Mouse (Mus musculus) left cerebral cortex, adult 11 months (tissue): ENCODE data around the gene Mapk8ip1.

Source experiments
- DNase-seq: peaks from one replicate; pipeline ENCODE4 v3.0.0; 2022; ENCODE audit warnings: low spot score

Mapk8ip1 gene

DNA sequence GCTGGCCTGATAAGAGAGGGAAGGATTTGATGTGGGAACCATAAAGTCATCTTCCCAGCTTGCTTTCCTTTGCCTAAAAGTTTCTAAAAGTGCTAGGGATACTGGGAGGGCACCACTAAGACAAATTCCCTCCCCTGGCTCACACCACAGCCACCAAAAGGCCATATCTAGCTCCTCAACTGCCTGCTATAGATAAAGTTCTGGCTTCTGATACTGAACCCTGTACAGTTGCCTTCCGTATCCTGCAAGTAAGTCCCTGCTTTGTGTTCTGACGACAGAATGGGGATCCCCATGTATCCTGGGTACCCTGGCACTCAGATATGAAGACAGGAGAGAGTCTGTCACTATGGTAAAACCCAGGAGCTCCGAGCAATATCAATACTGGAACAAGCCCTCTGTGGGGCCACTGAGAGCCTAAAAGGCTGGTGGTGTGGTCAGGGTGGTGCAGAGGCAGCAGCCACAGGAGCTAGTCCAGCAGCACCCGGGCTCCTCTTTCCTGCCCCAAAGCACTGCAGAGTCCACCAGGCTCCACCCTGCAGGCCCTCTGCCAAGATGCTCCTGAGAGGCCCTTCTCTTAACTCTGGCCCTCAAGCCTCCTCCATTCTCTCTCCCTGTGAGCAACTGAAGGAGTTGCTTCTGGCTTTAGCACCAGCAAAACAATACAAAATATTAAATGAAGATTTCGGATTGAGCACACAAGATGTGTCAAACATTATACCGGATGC, 10.7 kb downstream of the Mapk8ip1 start:
- no peak for DNase-seq

DNA sequence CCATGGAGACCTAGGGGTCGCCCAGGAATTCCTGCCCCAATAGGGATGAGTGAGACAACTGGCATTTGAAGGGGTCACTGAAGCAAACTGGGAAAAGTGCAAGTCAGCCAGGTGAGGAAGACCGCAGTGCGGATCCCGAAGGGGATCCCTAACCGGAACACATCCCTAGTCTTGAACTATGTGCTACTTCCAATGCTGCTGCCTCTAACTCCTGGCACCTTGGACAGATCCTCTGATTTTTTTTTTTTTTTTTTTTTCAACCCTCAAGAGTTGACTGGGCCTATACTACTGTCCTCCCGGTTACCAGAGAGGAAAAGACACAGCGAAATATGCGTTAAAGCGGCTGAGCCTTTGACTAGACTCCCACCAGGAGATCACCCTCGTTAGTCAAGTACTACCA, 11.4 kb downstream of the Mapk8ip1 start:
- DNase-seq = no peak

DNA sequence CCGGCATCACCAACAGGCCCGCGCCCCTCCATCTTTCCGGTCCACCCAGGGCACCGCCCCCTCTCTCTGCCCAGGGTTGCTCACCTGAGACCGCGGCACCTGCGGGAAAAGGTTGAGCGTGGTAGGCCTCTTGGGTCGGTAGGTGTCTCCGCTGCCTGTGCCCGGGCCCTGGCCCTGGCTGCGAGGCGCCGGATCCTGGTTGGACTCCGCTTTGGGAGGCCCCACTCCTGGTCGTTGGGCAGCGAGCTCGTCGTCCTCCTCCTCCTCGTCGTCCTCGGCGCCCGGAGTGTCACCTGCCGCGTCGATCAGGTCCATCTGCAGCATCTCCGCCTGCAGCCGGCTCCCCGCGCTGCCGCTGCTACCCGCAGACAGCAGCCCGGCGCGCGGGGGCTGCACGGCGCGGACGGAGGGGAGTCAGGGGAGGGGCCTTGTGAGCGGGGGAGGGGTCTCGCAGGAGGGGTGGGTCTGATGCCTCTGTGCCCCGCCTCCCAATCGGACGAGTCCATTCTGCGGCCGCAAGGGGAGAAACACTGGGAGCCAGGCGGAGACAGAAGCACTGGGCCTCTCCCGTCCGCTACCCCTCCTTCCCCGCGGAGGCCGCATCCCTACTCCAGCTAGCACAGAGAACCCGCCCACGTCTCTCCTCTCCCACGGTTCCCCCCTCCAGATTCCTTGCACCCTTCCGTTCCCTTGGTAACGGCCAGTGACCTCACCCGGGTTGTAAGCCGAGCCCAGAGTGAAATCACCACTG, 12.0 kb downstream of the Mapk8ip1 start:
- peak; percentile 95 for DNase-seq

DNA sequence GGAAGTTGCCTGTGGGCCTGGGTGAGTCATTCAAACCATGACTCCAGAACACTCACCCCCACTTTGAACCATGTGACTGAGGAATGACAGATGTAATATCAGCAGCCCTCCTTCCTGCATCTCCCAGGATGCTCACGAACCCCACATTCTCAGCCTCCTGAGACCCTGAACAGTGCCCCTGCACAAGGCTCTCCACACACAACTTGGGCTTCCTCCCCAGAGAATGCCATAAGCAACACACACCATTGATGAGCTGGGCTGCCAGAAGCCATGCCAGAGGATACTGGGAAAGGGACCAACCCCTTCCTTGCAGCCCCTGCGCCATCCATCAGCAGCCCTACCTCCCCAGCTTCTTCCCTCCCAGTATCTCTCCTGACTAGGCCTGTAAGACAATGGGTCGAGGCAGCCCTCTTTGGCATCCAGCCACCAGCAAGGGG, 13.0 kb downstream of the Mapk8ip1 start:
- no peak for DNase-seq

DNA sequence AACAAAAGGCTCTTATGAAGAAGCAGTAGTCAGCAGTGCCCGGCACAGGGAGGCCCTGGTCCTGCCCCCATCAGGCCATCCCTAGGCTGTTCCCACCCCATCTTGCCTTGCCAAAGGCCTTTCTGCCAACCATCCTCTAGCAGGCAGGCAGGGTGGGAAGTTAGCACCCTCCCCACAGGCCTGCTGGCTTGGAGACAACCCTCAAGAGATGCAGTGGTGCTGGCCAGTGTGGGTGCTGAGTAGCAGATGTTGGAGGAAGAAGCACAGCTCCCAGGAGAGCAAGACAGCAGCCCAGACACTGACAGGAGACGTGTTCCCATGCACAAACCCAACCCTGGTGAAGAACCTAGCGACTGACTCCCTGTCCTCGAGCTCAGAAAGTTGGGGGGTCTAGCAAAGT, 13.4 kb downstream of the Mapk8ip1 start:
- DNase-seq = peak; percentile 77

DNA sequence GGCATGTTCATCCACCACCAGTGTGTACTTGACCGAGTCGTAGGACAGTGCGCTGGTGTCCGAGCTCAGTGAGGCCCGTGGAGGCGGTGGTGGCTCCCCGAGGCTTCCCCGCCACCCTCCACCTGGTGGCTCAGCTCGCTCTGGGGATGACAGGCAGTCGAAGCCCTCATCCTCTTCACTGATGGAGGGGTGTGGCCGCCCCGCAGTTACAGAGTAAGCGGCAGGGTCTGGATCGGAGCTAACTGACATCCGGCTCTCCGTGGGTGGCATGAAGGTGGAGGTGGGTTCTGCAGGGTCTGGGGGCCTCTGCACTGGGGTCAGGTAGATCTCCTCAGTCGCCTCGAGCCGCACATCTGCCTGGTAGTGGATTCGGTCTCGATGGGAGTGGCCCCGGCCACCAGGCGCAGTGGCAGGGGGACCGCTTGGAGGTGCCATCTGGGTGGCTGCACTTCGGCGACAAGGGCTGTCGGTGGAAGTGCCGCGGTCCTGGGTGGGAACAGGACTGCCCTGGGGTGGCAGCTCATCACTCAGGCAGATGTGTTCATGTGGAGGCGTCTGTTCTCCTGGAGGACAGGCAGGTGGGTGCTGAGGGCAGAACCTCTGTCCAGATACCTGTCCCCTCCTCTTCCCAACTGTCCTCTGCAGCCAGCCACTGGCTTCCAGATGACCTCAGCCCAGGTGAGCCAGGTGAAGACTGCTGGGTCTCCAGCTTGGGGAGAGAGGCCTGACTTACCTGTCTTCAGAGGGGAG, 14.1 kb downstream of the Mapk8ip1 start:
- no peak for DNase-seq

DNA sequence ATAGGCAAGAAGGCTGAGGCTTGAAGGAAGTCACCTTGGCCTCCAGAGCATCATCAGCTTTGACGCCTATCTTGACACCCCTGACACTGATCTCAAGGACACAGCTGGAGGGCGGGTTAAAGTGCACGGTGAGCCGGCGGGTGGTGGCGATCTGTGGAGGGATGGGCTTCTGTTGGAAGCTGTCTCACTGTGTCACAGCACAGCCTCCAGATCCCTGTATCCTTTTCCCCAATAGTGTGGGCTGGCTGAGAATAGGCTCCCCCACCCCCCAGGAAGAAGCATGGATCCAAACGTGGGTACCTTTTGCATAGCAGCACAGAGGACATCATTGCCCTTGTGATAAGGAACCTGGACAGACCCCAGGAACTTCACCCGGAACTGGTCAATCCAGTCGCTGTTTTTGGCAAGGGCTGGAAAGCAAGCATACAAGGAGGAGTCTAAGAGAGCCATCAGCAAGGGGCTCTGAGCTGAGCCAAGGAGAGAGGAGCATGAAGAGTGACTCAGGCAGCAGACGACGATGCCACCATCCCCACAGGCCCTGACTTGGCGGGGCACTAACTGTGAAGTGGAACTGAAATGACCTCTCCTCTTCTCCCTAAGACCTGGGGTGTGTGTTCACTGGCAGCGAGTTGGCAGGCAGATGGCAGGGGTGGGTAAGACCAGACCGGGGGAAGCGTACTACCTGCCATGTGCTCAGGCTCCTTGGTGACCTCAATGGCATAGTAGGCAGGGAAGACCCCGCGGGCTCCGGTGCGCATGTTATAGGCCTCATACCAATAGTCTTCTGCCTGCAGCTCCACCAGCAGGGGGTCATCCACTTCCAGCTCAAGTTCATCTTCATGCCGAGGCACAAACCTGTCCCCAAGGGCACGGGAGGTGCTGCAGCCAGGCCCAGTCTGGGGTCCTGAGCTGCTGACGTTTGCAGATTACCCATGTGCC, 15.7 kb downstream of the Mapk8ip1 start:
- DNase-seq = no peak

DNA sequence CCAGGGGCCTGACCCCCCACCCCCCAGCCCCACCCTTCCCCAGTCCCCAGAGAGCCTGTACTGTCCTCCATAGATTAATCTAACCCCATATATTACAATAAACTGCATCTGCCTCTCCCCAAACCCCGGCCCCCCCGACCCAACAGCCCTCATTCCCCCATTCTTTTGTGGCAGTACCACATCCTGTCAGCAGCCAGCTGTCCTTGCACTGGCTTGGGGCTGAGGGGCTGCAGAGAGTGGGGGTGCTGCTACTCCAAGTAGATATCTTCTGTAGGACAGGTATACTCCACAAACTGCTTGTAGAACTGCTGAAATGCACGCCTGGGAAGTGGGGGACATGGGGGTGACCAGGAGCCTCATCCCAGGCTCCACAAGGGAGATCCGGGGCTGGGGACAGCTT, 17.0 kb downstream of the Mapk8ip1 start:
- no peak for DNase-seq

DNA sequence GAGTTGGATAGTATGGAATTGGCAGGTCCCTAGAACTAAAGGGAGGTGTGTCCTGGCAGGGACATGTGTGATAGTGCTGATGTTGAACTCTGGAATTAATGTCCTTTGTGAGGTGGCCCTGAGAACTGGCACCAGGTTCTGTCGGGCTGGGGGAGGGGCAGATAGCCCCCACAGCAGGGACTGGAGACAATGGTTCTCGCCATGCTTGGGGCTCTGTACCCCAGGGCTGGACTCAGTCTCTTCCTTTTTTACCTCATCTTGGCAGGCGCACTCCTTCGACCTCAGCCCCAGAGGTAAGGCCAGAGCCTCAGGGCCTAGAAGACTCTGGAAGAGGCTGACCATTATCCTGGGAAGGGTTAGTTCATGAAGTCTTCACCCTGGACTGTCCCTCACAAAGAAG, 18.3 kb downstream of the Mapk8ip1 start:
- no peak for DNase-seq

DNA sequence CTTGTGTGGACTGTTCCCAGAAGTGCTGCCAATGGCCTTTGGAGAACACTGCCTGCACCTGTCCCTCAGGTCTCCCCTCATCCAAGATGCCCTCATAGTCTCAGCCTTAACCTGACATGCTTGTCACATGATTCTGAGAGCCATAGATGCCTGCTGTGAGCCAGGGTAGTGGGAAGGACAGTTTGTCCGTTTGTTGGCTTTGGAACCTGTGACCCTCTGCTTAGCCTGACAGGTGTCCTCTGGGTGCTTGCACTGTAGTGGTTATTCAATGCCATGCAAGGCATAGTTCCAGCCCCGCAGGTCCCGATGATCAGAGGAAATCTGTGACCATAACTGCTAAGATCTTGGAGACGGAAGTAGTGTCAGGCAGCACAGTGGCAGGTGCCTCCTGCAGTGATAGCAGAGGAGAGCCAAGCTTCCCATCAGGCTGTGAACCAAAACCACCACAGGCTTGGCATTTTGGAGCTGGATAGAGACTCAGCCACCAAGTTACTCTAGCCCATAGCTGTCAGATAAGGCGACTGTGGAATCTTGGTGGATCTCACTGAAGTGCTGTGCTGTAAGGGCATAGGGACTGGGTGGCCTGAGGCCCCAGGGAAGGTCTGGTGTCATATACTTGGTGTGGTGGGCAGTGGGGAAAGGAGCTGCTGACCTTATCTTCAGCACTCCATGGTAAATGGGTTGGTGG, 19.0 kb downstream of the Mapk8ip1 start, which contains the start of gene 1700029I15Rik:
Gene 1700029I15Rik (plus strand): TSS at position 638 of the 688 bp plus-strand sequence.
- no peak for DNase-seq

DNA sequence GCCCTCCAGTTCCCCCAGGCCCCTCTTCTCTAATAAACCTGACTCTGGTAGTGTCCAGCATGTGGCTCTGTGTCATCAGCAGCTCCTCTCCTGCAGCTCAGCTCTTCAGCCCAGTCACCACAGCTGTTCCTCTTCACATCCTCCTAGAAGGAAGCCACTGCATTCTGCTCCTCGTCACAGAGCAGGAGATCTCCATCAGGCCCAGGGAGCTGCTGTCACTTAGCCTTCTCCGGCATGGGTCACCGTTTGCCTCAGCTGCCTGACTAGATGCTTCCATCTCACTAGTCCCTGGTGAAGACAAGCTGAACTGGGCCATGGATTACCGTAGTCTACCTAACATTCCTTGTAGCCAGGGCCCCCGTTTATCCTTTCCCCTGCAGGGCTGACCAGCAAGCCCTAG, 19.9 kb downstream of the Mapk8ip1 start:
- DNase-seq = no peak

DNA sequence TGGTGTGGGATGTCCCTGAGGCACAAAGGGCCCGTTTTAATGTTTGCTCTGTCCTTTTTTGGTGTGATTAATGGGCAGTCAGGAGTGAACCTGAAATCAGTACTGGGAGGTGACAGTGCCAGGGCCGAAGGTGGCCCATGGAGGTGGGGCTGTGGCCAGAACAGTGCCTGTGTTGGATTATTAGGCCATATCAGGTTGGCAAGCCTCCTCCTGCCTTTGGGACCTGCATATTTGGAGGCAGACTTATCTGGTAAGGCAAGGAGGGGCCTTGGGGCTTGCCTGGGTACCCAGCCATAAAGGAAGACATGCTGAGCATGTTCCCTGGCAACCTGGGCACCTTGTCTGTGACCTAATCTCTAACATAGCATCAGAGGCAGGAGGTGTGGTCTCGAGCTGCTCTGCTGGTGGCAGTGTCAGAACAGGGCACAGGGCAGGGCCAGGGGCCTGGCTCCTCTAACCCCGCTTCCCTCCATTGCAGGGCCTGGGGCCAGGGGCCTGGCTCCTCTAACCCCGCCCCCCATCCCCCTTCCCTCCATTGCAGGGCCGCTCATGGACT, 20.5 kb downstream of the Mapk8ip1 start:
- no peak for DNase-seq

DNA sequence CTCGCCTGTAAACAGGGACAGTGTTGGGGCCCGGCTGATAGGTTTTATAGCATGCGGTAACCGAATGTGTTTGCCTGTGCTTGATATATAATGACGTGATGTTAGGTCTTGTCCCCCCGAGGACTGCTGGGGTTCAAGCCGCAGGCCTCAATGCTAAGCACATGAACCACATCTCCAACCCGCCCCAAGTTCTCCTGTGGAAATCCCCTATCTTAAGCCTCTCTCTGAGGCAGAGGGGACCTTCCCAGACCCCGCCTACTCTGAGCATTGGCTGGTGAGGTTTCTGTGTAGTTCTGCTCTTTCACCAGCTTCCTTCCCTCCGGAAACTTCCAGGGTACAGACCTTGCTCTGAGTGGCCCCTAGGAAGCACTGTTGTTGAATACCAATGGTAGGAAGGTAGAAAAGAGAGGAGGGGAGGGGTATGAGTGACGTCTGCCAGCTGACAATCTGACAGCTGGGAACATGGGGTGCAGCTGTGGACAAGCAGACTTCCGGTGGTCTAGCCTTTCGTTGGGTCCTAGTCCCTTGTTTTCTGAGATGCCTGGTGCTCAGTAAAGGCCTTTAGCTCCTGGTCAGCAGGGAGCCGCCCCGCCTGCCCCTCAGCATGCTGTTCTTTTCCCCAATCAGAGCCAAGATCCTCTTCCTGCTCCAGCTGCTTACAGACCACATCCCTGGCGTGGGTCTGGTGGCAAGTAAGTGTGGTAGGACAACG, 21.1 kb downstream of the Mapk8ip1 start:
- no peak for DNase-seq

DNA sequence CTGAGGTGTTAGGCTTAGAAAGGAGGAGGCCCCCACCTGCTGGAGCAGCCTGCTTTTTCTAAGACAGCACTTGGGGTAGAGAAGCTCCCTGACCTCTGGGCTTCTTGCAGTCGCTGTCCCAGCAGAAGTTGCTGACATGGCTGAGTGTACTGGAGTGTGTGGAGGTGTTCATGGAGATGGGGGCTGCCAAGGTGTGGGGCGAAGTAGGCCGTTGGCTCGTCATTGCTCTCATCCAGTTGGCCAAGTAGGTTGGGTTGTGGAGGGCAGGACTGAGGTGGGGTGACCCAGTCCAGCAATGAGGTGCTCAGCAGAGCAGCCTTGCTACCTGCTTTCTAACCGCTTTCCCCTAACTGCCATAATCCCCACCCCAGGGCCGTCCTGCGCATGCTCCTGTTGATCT, 23.7 kb downstream of the Mapk8ip1 start:
- DNase-seq = no peak

DNA sequence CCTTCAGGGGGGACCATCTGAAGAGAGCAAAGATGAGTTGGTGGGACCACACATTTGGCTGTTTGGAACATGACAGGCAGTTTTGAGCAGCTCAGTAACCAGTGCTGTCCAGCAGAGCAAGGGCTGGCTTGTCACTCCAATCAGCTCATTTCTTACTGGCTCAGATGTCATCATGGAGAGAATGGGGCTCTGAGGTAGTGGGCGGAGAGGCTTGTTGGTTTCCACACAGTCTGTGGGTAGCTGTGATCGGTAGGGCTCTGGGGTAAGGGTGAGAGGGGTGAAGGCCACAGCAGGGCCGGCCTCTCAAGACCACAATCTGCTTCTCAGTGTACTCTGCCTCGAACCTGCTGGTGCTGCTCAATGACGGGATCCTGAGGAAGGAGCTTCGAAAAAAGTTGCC, 24.8 kb downstream of the Mapk8ip1 start:
- no peak for DNase-seq

DNA sequence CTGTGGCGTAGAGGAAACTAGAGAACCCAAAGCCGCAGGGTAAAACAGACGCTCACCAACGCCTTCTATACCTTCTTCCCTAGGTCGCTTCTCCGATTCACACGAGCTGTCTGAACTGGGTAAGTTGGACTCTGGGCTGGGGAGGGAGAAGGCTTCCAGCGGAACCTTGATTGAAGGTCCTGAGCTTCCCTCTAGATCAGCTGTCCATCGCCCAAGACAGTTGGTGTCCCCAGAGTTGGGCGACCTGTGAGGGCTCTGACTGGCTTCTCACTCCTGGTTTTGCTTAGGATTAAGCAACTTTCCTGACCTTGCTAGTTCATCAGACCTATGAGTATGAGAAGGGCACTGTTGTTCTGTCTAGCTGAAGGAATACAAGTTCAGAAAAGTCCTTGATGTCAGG, 25.3 kb downstream of the Mapk8ip1 start:
- no peak for DNase-seq

DNA sequence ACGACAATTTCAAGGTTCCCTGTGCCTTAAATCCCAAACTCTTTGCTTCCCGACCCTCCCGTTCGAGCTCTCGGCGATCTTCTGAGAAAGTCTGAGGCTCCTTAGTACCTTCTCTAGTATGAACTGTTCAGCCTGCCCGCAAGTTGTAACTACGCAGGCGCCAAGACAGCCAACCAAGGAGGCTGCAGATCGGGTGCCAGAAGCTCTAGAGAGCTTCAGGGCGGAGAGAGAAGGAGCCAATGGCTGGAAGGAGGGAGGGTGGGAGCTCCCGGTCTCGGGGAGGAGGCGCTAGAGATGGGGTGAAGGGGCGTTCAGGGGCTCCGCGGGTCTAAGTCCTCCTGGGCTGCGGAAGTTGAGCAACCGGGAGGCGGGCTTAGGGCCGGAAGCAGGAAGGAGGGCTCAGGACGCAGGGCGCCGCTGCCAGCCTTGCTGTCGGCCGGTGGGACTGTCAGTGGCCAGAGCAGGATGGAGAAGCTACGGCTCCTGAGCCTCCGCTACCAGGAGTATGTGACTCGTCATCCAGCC, 25.9 kb downstream of the Mapk8ip1 start:
- peak; percentile 94 for DNase-seq

DNA sequence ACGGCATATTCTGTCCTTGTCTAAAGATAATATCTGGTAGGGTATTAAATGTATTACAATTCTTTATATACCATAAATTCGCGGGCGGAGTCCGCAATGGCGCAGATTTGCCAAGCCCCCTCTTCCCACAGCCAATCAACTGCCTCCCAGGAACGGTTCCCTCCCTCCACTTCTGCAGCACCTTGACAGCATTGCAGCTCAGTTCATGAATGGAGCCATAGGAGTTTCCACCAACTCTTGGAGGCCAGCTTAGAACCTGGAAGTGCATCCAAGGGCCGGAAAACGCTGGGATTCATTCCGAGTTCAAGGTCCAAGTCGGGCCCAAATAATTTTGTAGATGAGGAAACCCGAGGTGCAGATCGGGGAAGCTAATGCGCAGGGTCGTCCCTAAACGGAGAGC, 26.5 kb downstream of the Mapk8ip1 start, which contains the start of the genes Pex16 and Large2:
Gene Pex16 (plus strand): TSS at position 163 of the 400 bp plus-strand sequence.
Gene Large2 (minus strand): TSS at position 356 of the 400 bp plus-strand sequence.
- DNase-seq = no peak

DNA sequence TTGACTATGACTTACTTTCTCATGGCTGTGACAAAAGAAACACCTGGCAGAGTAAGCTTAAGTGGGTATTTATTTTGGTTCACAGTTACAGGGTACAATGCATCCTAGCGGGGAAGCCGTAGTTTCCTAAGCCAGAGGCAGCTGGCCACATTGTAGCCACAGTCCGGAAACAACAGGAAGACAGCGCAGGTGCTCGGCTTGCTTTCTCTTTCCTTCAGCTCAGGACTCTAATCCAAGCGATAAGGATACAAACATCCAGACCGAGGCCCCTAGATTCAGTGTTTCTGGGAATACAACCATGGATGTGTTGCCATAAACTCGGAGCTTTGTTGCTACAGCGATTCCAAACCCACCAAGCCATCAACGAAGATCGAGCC, 27.6 kb downstream of the Mapk8ip1 start:
- no peak for DNase-seq
